18 mouse cellular contexts compared by ENCODE assay signal in genomic region chr6:127365246-127365645, GRCm38 (mm10).
DNase-seq lines count a peak whose midpoint lies in the region; ATAC-seq and TF ChIP-seq lines count a peak whose summit lies in the region.
"Had no signal": no experiment of that assay in that cellular context is flagged by ENCODE, and none has a peak within 500 bp of the region (broad histone marks: within the 10 kb centered on the region; RNA-seq: fewer than 3 reads in every experiment).

No protein-coding gene starts in this region.

- no peaks in the 10 kb centered on the region for H3K36me3 ChIP-seq in intestine, embryonic 14.5 days (ENCODE audit: control insufficient read depth, insufficient read depth, low read length)
- no peaks in the 10 kb centered on the region for H3K36me3 ChIP-seq in intestine, postnatal 0 days (ENCODE audit: control insufficient read depth, insufficient read depth)
- H3K36me3 ChIP-seq: G1E; liver, embryonic 13.5 days; midbrain, embryonic 13.5 days; neural tube, embryonic 15.5 days had no signal

- H3K9ac ChIP-seq in intestine, embryonic 14.5 days (ENCODE audit: low read length): no peak overlapping the region
- no peak overlapping the region for H3K9ac ChIP-seq in intestine, postnatal 0 days (ENCODE audit: low read depth, low read length)
- H3K9ac ChIP-seq: forebrain, embryonic 13.5 days; liver, embryonic 13.5 days; midbrain, embryonic 13.5 days; neural tube, embryonic 15.5 days had no signal

- no peak overlapping the region for H3K4me2 ChIP-seq in intestine, embryonic 14.5 days (ENCODE audit: low read length)
- H3K4me2 ChIP-seq in intestine, postnatal 0 days (replicated peaks; ENCODE audit: low read depth): no peak overlapping the region
- H3K4me2 ChIP-seq: forebrain, embryonic 13.5 days; liver, embryonic 13.5 days; midbrain, embryonic 13.5 days; neural tube, embryonic 15.5 days had no signal

- no peak for TF ChIP-seq CTCF in intestine, postnatal 0 days (IDR thresholded peaks at IDR 0.05; ENCODE audit: low read depth)

- H3K4me1 ChIP-seq in intestine, embryonic 14.5 days (replicated peaks; ENCODE audit: control insufficient read depth, insufficient read depth, low read length): 0 out of 2 replicates have a peak, but pooled peaks cover 7% of the 10 kb centered on the region
- no peaks in the 10 kb centered on the region for H3K4me1 ChIP-seq in intestine, postnatal 0 days (replicated peaks; ENCODE audit: control insufficient read depth, insufficient read depth, low read length)

- 0 out of 2 replicates have a peak, but pooled peaks have one; percentile 43 for ATAC-seq in intestine, embryonic 14.5 days (replicated peaks; ENCODE audit: low FRiP score, low TSS enrichment, low read depth)
- no peak for ATAC-seq in intestine, postnatal 0 days
- peak; percentile 32 for ATAC-seq in activated CD4-positive, CD25-positive, alpha-beta regulatory T cell, adult 4 months
- ATAC-seq: forebrain, embryonic 13.5 days; midbrain, embryonic 13.5 days had no signal

- no peak overlapping the region for H3K27ac ChIP-seq in intestine, embryonic 14.5 days (ENCODE audit: low read depth)
- no peak overlapping the region for H3K27ac ChIP-seq in intestine, postnatal 0 days (ENCODE audit: low read depth, low read length)
- H3K27ac ChIP-seq: forebrain, embryonic 13.5 days; liver, embryonic 13.5 days; midbrain, embryonic 13.5 days; neural tube, embryonic 15.5 days had no signal

- no peaks in the 10 kb centered on the region for H3K9me3 ChIP-seq in intestine, embryonic 14.5 days (ENCODE audit: control insufficient read depth, low read length)
- no peaks in the 10 kb centered on the region for H3K9me3 ChIP-seq in intestine, postnatal 0 days (ENCODE audit: control insufficient read depth)
- H3K9me3 ChIP-seq: forebrain, embryonic 13.5 days; G1E; liver, embryonic 13.5 days; midbrain, embryonic 13.5 days; neural tube, embryonic 15.5 days had no signal

- H3K4me3 ChIP-seq in intestine, embryonic 14.5 days (ENCODE audit: low read depth, low read length): no peak overlapping the region
- no peak overlapping the region for H3K4me3 ChIP-seq in intestine, postnatal 0 days (ENCODE audit: low read depth, low read length)
- H3K4me3 ChIP-seq: forebrain, embryonic 13.5 days; liver, embryonic 13.5 days; midbrain, embryonic 13.5 days; myocyte; neural tube, embryonic 15.5 days had no signal

- DNase-seq in intestine, embryonic 14.5 days (ENCODE audit: low spot score): no peak
- peak; percentile 14 for DNase-seq in thymus, postnatal 14 days
- no peak for DNase-seq in thymus, postnatal 10 days (ENCODE audit: low spot score in 2 of 2)
- no peak for DNase-seq in right cerebral cortex, postnatal 4 days
- DNase-seq in lung, postnatal 10 days: no peak
- DNase-seq: cerebellum, adult 11-12 months; cerebellum, postnatal 14 days; gastrocnemius, postnatal 10 days; kidney, adult 11 months; liver, embryonic 13.5 days; retina, postnatal 1 day had no signal

- no peaks in the 10 kb centered on the region for H3K27me3 ChIP-seq in intestine, embryonic 14.5 days (replicated peaks; ENCODE audit: control insufficient read depth, insufficient read depth, low read length)
- no peaks in the 10 kb centered on the region for H3K27me3 ChIP-seq in intestine, postnatal 0 days (replicated peaks; ENCODE audit: control insufficient read depth, insufficient read depth, low read length)
- H3K27me3 ChIP-seq: forebrain, embryonic 13.5 days had no signal

- WGBS in intestine, embryonic 14.5 days: 50% methylated on average over 7 of the region's 7 CpGs
- 41% methylated on average over 7 of the region's 7 CpGs for WGBS in intestine, postnatal 0 days
